Mouse (Mus musculus) lung, postnatal 0 days (tissue): ENCODE measurements around the gene Syn2.

Experiments used
- CTCF ChIP-seq: IDR thresholded peaks from 2 replicates; pipeline ENCODE4 v1.5.1; 2016; ENCODE audit warnings: antibody characterized with exemption, mild to moderate bottlenecking
- EP300 ChIP-seq: IDR thresholded peaks from 2 replicates; pipeline ENCODE4 v1.6.1; 2016; ENCODE audit warnings: antibody characterized with exemption, mild to moderate bottlenecking, control low read depth

- TF ChIP-seq CTCF, result no peak
- no peak for TF ChIP-seq EP300
These were observed 153.5 kb downstream of the Syn2 start for GRCm38 (mm10) chr6:115288223-115288622.
